Mouse (Mus musculus): ENCODE measurements around the gene Tmprss4. TPM values are rescaled to one million over a fixed set of nuclear protein-coding genes. Genes with fewer than 3 reads are reported as not detected.

Gene Tmprss4
- polyA plus RNA-seq, 1 experiment from 2014 or later = 5.2 TPM

- no peak overlapping the region for H3K4me3 ChIP-seq (ENCODE audit: low read depth, low read length)
- H3K4me1 ChIP-seq (ENCODE audit: control insufficient read depth, insufficient read depth, low read length) = no peaks in the 10 kb centered on the region
- DNase-seq (ENCODE audit: low spot score) = no peak
- no peak overlapping the region for H3K27ac ChIP-seq (replicated peaks; ENCODE audit: low read depth, low read length)
- WGBS = 84% methylated on average over 5 of the region's 5 CpGs
- H3K4me2 ChIP-seq (ENCODE audit: low read depth, low read length) = no peak overlapping the region
- no peak for ATAC-seq (ENCODE audit: low read depth)
- no peaks in the 10 kb centered on the region for H3K9me3 ChIP-seq (ENCODE audit: control insufficient read depth, low read length)
- no peaks in the 10 kb centered on the region for H3K27me3 ChIP-seq (replicated peaks; ENCODE audit: control insufficient read depth, insufficient read depth, low read length)
- H3K9ac ChIP-seq (ENCODE audit: low read depth, low read length) = no peak overlapping the region
- no peaks in the 10 kb centered on the region for H3K36me3 ChIP-seq (ENCODE audit: control insufficient read depth, insufficient read depth, low read length)
Observed at GRCm38 (mm10) chr9:45170150-45170549, 33.7 kb downstream of the Tmprss4 start.

DNA sequence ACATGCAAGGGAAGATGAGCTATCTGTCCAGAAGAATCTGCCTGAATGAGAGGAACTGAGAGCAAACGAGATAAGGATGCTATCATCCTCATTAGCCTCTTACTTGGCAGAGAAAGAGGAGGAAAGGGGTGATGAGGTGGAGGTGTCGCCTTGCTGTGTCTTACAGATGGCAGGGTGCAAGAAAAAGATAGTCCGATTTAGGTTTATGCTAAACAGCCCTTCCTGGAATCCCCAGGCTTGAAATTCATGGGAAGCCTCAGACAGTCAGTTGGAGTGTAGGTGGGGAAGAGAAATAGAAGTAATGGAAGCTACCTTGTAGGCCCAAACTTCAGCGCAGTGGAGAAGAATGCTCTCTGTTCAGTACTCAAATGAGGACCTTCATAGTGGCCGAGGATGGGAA lies 36.0 kb downstream of the Tmprss4 start:
- no peak for ATAC-seq (ENCODE audit: low read depth)
- Histone ChIP-seq H3K36me3 (ENCODE audit: control insufficient read depth, insufficient read depth, low read length) (no peaks in the 10 kb centered on the region), H3K4me3 (ENCODE audit: low read depth, low read length) (no peak overlapping the region), H3K4me1 (ENCODE audit: control insufficient read depth, insufficient read depth, low read length) (no peaks in the 10 kb centered on the region), H3K27ac (replicated peaks; ENCODE audit: low read depth, low read length) (no peak overlapping the region), H3K9me3 (ENCODE audit: control insufficient read depth, low read length) (no peaks in the 10 kb centered on the region), H3K9ac (ENCODE audit: low read depth, low read length) (no peak overlapping the region), H3K27me3 (replicated peaks; ENCODE audit: control insufficient read depth, insufficient read depth, low read length) (no peaks in the 10 kb centered on the region), H3K4me2 (ENCODE audit: low read depth, low read length) (no peak overlapping the region)
- no peak for DNase-seq (ENCODE audit: low spot score)
- WGBS = 73% methylated on average over 5 of the region's 5 CpGs

GRCm38 (mm10) chr9:45153361-45153760 lies 50.5 kb downstream of the Tmprss4 start:
- 66% methylated on average over 7 of the region's 7 CpGs for WGBS
- H3K4me1 ChIP-seq (ENCODE audit: control insufficient read depth, insufficient read depth, low read length) = no peaks in the 10 kb centered on the region
- no peak overlapping the region for H3K4me3 ChIP-seq (ENCODE audit: low read depth, low read length)
- H3K9ac ChIP-seq (ENCODE audit: low read depth, low read length) = no peak overlapping the region
- ATAC-seq (ENCODE audit: low read depth) = no peak
- H3K9me3 ChIP-seq (ENCODE audit: control insufficient read depth, low read length) = no peaks in the 10 kb centered on the region
- peaks cover 5% of the 10 kb centered on the region; the same call in 1 of the 2 replicates for H3K27me3 ChIP-seq (replicated peaks; ENCODE audit: control insufficient read depth, insufficient read depth, low read length)
- DNase-seq (ENCODE audit: low spot score) = no peak
- no peak overlapping the region for H3K27ac ChIP-seq (replicated peaks; ENCODE audit: low read depth, low read length)
- H3K36me3 ChIP-seq (ENCODE audit: control insufficient read depth, insufficient read depth, low read length) = no peaks in the 10 kb centered on the region
- H3K4me2 ChIP-seq (ENCODE audit: low read depth, low read length) = no peak overlapping the region

DNA sequence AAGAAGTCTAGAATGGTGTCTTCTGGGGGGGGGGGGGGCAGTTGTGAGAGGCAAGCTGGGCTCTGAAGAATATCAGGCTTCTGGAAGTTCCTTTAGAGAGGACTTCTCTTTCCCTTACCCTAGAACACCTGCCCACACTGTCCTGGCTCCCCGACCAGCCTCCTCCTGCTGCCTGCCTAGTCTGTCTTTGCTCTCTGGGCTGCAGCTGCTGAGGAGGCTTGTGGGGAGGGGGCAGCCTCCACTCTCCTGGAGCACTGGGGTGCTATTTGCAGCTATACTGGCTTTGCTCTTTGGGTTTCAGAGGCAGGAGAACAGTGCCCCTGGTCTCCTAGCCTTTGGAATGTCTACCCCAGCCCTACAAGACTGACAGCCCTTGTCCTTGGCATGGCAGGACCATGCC lies 53.0 kb downstream of the Tmprss4 start:
- no peaks in the 10 kb centered on the region for H3K9me3 ChIP-seq (ENCODE audit: control insufficient read depth, low read length)
- no peaks in the 10 kb centered on the region for H3K36me3 ChIP-seq (ENCODE audit: control insufficient read depth, insufficient read depth, low read length)
- H3K4me2 ChIP-seq (ENCODE audit: low read depth, low read length) = no peak overlapping the region
- no peak overlapping the region for H3K9ac ChIP-seq (ENCODE audit: low read depth, low read length)
- DNase-seq (ENCODE audit: low spot score) (no peak), ATAC-seq (ENCODE audit: low read depth) (no peak)
- WGBS = 82% methylated on average over 1 of the region's 1 CpGs
- no peak overlapping the region for H3K27ac ChIP-seq (replicated peaks; ENCODE audit: low read depth, low read length)
- no peak overlapping the region for H3K4me3 ChIP-seq (ENCODE audit: low read depth, low read length)
- peaks cover 24% of the 10 kb centered on the region for H3K27me3 ChIP-seq (replicated peaks; ENCODE audit: control insufficient read depth, insufficient read depth, low read length)
- no peaks in the 10 kb centered on the region for H3K4me1 ChIP-seq (ENCODE audit: control insufficient read depth, insufficient read depth, low read length)

GRCm38 (mm10) chr9:45146267-45146597 lies 57.7 kb downstream of the Tmprss4 start:
- Histone ChIP-seq H3K9ac (ENCODE audit: low read depth, low read length) (no peak overlapping the region), H3K36me3 (ENCODE audit: control insufficient read depth, insufficient read depth, low read length) (no peaks in the 10 kb centered on the region), H3K4me3 (ENCODE audit: low read depth, low read length) (peak overlapping the region; percentile 31), H3K27ac (replicated peaks; ENCODE audit: low read depth, low read length) (no peak overlapping the region), H3K27me3 (replicated peaks; ENCODE audit: control insufficient read depth, insufficient read depth, low read length) (peaks cover 63% of the 10 kb centered on the region), H3K9me3 (ENCODE audit: control insufficient read depth, low read length) (no peaks in the 10 kb centered on the region), H3K4me1 (ENCODE audit: control insufficient read depth, insufficient read depth, low read length) (no peaks in the 10 kb centered on the region), H3K4me2 (ENCODE audit: low read depth, low read length) (peak overlapping the region; percentile 60)
- DNase-seq (ENCODE audit: low spot score) (peak; percentile 48), ATAC-seq (ENCODE audit: low read depth) (peak; percentile 47; the same call in 1 of the 2 replicates)
- WGBS = 0% methylated on average over 5 of the region's 5 CpGs

- no peaks in the 10 kb centered on the region for H3K4me1 ChIP-seq (ENCODE audit: control insufficient read depth, insufficient read depth, low read length)
- peak overlapping the region; percentile 44; the same call in 1 of the 2 replicates for H3K9ac ChIP-seq (ENCODE audit: low read depth, low read length)
- no peak overlapping the region for H3K27ac ChIP-seq (replicated peaks; ENCODE audit: low read depth, low read length)
- ATAC-seq (ENCODE audit: low read depth) = 0 out of 2 replicates have a peak, but pooled peaks have one; percentile 17
- no peaks in the 10 kb centered on the region for H3K36me3 ChIP-seq (ENCODE audit: control insufficient read depth, insufficient read depth, low read length)
- peak overlapping the region; percentile 31 for H3K4me3 ChIP-seq (ENCODE audit: low read depth, low read length)
- H3K4me2 ChIP-seq (ENCODE audit: low read depth, low read length) = peak overlapping the region; percentile 60
- H3K9me3 ChIP-seq (ENCODE audit: control insufficient read depth, low read length) = no peaks in the 10 kb centered on the region
- DNase-seq (ENCODE audit: low spot score) = no peak
- 4% methylated on average over 24 of the region's 27 CpGs for WGBS
- H3K27me3 ChIP-seq (replicated peaks; ENCODE audit: control insufficient read depth, insufficient read depth, low read length) = peaks cover 68% of the 10 kb centered on the region
Observed at GRCm38 (mm10) chr9:45145533-45146266, 58.2 kb downstream of the Tmprss4 start.

DNA sequence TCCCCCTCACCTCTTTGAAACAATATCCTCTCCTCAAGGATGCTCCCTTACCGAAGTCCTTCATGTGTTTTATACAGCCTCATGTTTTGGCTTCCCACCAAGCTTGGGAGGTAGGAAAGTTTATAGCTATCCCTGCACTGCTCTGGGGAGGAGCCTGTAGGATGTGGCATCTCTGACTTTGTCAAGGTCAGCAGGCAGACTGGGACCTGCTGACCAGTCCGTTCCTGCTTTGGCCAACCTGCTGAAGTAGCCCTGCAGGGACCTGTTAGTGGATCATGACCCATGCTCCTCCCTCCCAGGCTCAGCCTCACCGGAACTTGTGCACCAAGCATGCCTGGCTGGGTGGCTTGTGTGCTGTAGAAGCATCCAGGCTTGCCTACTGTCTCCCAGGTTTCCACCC lies 61.2 kb downstream of the Tmprss4 start:
- H3K4me2 ChIP-seq (ENCODE audit: low read depth, low read length) = no peak overlapping the region
- no peak overlapping the region for H3K9ac ChIP-seq (ENCODE audit: low read depth, low read length)
- H3K27ac ChIP-seq (replicated peaks; ENCODE audit: low read depth, low read length) = no peak overlapping the region
- no peak overlapping the region for H3K4me3 ChIP-seq (ENCODE audit: low read depth, low read length)
- no peaks in the 10 kb centered on the region for H3K36me3 ChIP-seq (ENCODE audit: control insufficient read depth, insufficient read depth, low read length)
- no peaks in the 10 kb centered on the region for H3K9me3 ChIP-seq (ENCODE audit: control insufficient read depth, low read length)
- peaks cover 4% of the 10 kb centered on the region; the same call in 1 of the 2 replicates for H3K4me1 ChIP-seq (ENCODE audit: control insufficient read depth, insufficient read depth, low read length)
- WGBS = 58% methylated on average over 3 of the region's 3 CpGs
- DNase-seq (ENCODE audit: low spot score) = no peak
- H3K27me3 ChIP-seq (replicated peaks; ENCODE audit: control insufficient read depth, insufficient read depth, low read length) = peaks cover 90% of the 10 kb centered on the region
- ATAC-seq (ENCODE audit: low read depth) = no peak

DNA sequence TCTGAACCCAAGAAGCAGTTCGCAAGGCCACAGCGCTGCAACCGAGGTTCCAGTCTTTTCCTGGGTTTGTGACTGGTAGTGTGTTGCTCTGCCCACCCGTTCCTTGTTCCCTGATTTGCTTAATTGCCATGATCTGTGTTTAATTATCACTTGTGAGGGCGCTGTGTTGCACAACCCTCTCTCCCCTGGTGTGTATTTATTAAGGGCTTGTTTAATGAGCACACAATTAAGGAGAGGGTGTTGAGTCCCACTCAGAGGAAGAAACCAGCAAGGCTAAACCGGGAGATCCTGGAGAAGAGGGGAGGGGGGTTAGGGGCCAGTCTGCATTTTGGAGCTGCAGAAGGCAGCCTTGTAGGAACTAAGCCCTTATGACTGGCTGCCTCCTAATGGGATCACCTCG lies 62.9 kb downstream of the Tmprss4 start:
- Histone ChIP-seq H3K27ac (replicated peaks; ENCODE audit: low read depth, low read length) (no peak overlapping the region), H3K36me3 (ENCODE audit: control insufficient read depth, insufficient read depth, low read length) (no peaks in the 10 kb centered on the region), H3K9me3 (ENCODE audit: control insufficient read depth, low read length) (no peaks in the 10 kb centered on the region), H3K4me3 (ENCODE audit: low read depth, low read length) (no peak overlapping the region), H3K4me2 (ENCODE audit: low read depth, low read length) (no peak overlapping the region), H3K4me1 (ENCODE audit: control insufficient read depth, insufficient read depth, low read length) (peaks cover 4% of the 10 kb centered on the region; the same call in 1 of the 2 replicates), H3K27me3 (replicated peaks; ENCODE audit: control insufficient read depth, insufficient read depth, low read length) (peaks cover 89% of the 10 kb centered on the region), H3K9ac (ENCODE audit: low read depth, low read length) (no peak overlapping the region)
- no peak for ATAC-seq (ENCODE audit: low read depth)
- no peak for DNase-seq (ENCODE audit: low spot score)
- WGBS = 51% methylated on average over 7 of the region's 7 CpGs

DNA sequence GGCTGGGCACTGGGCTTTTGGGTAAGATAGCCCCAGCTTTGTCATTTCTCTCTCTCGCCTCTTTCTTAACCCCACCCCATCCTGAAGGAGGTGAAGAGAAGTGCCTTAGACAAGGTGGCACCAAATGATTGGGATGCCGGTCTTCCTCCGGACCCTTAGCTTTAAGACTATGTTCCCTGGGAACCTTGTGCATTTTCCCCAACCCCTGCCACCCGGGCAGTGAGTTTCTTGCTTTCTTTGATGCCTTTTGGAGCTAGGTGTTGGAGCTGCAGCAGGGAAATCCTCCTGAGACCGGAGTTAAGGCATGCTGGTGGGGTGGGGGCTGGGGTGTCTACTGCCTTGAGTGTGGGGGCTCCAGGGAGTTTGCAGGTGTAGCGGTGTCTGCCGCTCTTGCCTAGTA lies 64.8 kb downstream of the Tmprss4 start:
- ATAC-seq (ENCODE audit: low read depth) = no peak

More for the DNA sequence above, 64.8 kb downstream of the Tmprss4 start:
- 3% methylated on average over 7 of the region's 7 CpGs for WGBS
- no peak for DNase-seq (ENCODE audit: low spot score)
- H3K27me3 ChIP-seq (replicated peaks; ENCODE audit: control insufficient read depth, insufficient read depth, low read length) = peaks cover 82% of the 10 kb centered on the region
- no peaks in the 10 kb centered on the region for H3K36me3 ChIP-seq (ENCODE audit: control insufficient read depth, insufficient read depth, low read length)
- peak overlapping the region; percentile 96 for H3K4me2 ChIP-seq (ENCODE audit: low read depth, low read length)
- H3K4me1 ChIP-seq (ENCODE audit: control insufficient read depth, insufficient read depth, low read length) = peaks cover 4% of the 10 kb centered on the region; the same call in 1 of the 2 replicates
- H3K4me3 ChIP-seq (ENCODE audit: low read depth, low read length) = peak overlapping the region; percentile 56
- H3K27ac ChIP-seq (replicated peaks; ENCODE audit: low read depth, low read length) = no peak overlapping the region
- H3K9me3 ChIP-seq (ENCODE audit: control insufficient read depth, low read length) = no peaks in the 10 kb centered on the region
- H3K9ac ChIP-seq (ENCODE audit: low read depth, low read length) = peak overlapping the region; percentile 55
